Mouse (Mus musculus): Measurements from ENCODE around the gene Boc.

Boc gene

GRCm38 (mm10) chr16:44558471-44559329, at the start of gene Boc:
TSS of gene Boc (minus strand) at chr16:44558897.
- peak in 1 of 2 experiments; percentile 17 for DNase-seq

DNA sequence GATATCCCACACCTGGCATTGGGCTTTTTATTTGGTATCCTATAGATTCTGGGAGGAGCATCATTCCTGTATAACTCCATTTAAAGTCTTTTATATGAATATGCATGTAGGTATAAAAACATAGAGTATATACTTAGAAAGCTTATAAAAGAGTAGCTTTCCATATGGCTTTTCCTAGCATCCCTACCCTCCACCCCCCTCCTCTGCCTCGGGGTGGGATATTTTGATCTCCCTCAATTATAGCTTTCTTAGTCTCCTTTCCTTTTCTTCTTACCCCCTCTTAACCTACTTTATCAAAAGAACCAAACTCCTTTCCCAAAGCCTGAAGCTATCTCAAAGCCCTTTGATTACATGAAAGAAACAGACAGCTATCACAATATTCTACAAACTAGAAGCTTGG, 47.9 kb upstream of the Boc start:
- no peak for DNase-seq

DNA sequence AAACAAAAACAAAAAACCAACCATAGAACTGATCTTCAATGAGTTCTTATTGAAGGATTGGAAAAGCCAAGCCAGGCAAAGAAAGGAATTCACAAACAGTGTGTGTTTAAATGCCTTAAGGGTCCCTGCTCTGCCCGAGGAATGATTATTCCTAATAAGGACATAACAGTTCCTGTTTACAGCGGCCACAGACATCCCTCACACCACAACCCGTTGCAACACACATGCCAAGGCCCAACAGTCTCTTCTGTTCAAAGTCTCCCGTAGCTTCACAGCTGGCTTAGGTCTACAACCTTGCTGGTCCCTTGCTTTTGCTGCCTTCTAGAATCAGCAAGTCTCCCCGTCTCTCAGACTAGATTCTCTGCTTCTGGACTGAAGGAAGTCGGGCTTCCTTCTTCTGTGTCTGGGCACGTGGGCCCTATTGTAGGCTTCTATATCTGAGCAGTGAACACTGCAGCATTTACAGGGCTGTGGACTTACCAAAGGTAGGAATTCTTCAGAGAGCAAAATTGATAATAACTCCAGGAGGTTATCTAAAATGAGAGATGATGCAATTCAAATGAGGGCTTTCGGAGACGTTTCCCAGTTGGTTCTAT, 45.4 kb upstream of the Boc start:
- DNase-seq: no peak

DNA sequence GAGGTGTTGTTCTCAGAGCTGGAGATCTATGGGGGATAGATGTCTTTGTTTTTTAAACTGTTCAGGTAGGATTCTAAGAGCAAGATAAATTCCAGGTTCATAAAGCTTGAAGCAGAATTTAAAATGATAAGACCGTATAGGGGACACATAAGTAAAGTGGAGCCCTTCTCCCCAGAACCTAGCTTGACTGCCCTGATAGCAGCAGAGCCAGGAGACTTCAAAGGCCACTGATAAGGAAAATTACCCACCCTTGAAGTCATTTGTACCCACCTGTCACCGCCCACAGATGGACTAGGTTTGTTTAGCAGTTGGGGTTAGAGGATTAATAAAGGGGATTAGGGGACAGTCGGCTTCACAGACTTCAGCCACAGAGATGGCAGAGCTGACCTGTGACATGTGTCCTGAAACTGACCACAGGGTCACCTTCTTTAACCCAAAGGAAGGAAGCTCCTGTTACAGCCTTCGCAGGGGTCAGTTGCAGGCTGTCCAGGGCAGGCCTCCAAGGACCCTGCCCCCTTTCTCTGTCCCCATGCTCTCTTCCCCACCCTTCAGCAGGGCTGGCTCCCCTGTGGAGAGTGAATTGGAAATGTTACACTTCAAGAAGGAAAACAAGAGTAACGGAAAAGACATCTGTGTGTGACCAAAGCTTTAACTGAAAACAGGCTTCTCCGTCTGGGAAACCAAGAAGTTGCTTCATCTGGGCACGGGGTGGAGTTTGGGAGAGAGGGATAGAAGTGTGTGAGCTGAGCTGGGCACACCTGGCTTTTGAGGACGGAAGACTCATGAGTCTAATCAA, 43.5 kb upstream of the Boc start:
- DNase-seq: no peak

DNA sequence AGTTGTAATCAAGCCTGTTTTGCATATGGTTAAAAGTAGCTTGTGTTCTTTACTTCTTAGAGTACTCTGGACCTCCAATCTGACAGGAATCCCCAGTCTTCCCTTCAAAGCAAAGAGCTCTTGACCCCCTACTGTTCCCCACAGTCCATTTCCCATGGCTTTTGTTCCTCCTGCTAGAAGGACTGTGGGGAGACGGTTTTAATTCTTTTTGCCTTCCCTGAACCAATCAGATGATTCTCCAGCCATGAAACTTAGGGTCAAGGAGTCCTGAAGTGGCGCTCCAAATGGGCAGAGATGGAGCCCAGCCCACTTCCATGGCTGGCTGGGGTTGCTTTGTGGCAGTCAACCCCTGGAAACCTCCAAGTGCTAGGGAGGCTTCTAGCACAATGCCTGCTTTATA, 42.5 kb upstream of the Boc start:
- DNase-seq: no peak

DNA sequence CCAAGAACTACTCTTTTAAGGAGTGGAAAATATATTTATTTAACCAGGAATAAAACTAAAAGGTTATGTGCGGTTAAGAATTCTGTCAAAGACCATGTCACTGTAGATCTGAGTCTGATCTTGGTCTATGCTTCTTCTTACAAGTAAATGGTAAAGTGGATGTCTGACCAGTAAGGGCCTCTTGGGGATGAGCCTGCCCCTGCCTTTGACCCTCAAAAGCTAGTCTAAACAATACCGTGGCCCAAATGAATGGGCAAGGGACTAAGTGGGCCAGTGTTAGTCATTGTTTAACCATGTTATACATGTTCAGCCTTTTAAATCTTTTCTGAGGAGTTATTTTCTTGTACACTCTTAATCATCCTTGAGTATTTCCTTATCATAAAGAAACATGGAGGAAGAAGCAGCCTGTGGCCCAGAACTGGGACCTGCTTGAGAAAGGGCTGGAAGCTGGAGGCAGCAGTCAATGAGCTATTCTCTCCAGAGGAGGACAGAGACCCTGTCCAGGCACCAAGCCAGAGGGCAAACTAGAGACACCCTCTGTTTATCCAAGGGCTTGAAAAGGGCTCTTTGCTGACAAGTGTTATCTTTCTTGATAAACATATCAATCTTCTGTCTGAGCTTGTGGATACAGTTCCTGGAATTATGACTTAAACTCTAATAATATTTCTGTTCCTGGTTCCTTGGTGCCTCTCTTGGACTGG, 38.6 kb upstream of the Boc start:
- no peak for DNase-seq

GRCm38 (mm10) chr16:44589506-44589905, 30.8 kb upstream of the Boc start:
- no peak for DNase-seq

GRCm38 (mm10) chr16:44579421-44580024, 20.8 kb upstream of the Boc start:
- no peak for DNase-seq

DNA sequence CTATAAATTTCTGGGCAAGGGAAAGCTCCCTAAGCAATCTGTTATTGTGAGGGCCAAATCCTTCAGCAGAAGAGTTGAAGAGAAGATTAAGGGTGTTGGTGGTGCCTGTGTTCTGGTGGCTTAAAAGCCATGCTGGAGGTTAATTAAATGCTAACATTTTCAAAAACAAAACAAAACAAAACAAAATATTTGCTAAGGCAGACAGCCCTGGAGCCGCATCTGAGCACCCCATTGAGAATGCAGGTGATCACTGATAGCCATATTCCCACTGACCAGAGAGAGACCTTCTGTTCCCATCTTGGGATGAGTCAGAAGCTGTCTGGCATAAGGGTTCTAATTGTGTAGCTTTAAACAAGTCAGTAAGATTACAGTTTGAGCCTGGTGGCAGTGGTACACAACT, 19.9 kb upstream of the Boc start:
- DNase-seq: no peak

DNA sequence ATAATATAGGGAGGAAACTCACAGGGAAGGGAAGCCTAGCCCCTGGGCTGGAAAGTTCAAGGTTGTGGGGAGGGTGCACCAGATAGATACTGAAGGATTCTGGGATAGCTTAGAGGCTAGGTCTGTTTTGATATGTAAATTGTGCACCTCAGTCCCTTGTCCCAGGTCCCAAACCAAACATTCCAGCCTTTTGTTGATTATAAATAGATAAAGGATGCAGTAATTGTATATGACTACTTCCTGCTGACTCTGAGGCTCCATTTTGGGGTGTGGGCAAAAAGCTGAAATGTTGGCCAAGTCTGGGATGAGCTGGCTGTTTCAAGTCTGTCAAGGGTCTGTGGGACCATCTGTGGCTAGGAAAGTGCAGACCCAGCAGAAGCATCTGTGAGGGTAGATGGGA, 9.4 kb upstream of the Boc start:
- DNase-seq: no peak

DNA sequence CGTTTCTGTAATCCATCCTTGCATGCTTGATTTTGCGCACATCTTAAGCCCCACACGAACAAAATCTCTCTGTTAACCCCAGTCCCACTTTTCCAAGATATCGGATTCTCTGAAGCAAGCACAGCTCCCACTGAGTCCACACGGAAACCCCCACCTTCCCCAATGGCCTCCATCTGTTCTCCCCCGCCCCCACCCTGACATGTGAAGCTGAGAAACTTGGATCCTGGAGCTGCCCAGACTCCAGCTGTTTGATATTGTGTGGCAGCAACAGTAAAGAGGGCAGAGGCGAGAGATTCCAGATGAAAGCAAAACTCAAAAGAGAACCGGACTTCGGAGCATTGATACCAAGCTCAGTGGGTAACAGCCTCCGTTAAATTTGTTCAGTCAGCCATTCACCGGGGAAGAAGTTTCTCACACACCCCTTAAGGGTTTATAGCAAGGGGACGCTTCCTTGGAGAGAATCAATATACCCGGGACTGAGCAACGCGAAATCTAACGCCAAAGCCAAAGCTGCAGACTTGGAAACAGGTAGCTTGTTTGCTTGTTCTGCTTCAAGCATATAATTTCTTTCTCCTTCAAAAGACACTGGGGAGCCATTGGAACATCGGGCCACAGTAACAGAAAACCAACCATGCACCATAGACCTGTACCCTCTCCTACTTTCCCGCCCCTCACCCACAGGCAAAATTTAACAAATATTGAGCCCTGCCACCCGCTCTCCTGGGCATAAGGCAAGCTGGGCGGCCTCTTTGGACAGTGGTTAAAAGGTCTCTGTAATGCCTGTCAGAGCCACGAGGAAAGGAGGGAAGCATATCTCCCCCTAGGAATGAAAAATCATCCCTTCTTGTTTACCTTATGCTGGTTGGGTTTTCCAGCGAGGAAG, 6.9 kb upstream of the Boc start:
- no peak for DNase-seq

DNA sequence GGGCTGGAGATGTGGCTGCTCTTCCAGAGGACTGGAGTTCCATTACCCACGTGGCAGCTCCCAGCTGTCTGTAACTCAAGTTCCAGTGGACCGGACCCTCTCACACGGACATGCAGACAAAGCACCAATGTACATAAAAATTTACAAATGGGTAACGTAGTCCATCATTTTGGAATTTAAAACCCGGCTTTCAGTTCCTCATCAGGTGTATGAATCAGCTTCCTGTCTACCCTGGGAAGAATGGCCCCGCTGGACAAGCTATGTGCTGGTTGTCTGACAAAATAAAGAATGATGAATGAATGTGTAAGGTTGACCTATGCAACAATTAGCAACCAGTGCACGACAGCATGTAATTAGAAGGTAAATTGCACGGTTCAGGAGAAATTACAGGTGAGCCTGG, 5.7 kb upstream of the Boc start:
- DNase-seq: no peak

DNA sequence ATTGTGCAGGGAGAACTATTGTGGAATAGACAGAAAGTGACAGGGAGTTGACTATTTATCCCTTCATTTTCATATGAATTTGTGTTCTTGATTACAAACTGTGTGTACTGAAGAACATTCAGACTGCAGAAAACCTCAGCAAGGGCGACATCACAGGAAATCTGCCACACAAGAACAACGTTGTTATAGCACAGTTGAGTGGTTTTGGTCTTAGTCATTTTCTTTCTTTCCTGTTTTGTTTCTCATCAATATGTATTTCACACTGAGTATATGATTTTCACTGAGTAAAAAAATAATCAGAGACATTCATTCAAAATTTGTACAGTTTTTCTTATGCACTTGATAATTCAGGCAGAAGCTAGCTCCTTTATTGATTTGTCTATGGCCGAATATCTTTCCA, 3.4 kb upstream of the Boc start:
- DNase-seq: no peak

DNA sequence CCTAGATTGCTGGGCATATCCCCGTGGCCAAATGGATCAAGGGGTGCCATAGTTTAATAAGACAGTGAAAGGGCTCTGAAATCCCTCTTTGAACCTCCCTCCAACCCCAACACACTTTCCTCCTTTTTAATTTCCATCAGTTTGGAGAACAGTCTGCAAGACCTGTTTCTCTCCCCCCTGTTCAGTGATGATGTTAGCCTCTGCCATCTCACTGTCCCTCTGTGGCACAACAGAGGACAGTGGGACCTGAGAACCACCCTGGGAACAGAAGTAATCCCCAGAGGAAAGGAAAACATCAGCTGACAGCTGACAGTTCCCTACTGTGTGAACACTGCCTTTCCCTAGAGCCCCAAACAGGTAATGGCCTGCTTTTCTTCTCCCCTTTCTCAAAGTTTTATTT, 1.5 kb upstream of the Boc start:
- DNase-seq: no peak

GRCm38 (mm10) chr16:44559330-44559695, 616 bp upstream of the Boc start:
- no peak for DNase-seq

GRCm38 (mm10) chr16:44557661-44558470, 831 bp downstream of the Boc start:
- peak in 1 of 2 experiments; percentile 26 for DNase-seq

DNA sequence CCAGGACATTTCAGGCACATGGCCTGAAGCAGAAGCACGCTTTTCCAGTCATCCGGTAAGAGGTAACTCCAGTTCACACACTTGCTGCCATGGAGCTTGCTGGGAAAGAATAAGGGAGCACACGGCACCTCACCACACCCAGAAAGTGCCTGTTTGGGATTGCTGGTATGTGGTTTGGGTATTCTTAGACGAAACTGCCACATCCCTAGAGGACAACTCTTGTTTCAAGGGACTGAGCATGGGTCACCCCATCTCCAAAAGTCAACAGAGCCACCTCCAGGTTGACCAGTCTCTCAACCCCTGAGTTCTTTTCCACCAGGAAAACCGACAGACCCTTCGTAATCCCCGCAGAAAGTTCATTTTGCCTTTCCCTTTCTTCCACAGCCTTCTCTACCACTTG, 1.6 kb downstream of the Boc start:
- DNase-seq: no peak

DNA sequence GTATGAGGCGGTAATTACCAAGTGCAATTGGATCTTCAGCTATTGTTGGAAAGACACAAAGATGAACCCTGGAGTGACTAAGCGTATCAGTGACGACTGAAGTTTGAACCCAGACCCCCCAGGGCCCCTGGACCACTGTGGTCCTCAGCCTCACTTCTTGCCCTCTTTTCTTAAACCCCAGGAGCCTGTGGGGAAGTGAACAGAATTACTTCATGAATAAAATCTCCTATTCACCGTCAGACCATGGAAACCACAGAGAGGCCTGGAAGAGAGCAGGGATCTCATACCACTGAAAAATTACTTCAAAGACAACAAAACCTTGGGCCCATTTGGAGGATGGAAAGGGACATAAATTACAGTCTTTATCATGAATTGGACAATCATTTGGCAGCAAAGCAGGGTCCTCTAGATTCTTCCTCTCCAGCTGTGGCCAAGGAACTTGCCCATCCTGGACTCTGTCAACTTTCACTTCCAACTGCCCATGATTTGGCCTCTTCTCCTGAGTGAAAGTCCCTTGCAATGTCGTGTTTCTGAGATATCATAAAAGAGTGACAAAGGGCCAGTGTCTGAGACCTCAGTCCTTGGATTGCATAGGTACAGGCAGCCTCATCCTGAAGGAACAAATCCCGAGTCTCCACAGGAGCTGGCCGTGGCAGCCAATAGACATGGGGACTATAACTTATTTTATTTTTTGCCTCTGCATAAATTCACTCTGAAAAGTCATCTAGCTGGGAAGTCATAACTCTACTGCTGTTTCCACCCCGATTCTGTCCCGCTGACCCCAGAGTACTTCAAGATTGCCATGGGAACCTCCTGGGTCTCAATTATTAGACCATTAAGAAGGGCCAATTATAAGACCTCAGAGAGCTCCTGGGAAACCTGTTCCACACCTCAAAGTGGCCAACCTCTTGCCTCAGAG, 2.6 kb downstream of the Boc start:
- no peak for DNase-seq

- no peak for DNase-seq
Measured at GRCm38 (mm10) chr16:44553861-44554260, 4.8 kb downstream of the Boc start.

- no peak for DNase-seq
Measured at GRCm38 (mm10) chr16:44552726-44553125, 6.0 kb downstream of the Boc start.

All from spleen, adult 18-20 months (tissue).